Mouse (Mus musculus) kidney, embryonic 16.5 days (tissue): ENCODE results near the gene Chek2. TPM values are rescaled to one million over a fixed set of nuclear protein-coding genes. Genes with fewer than 3 reads are reported as not detected.
"Not testable (repeated sequence)": the region's sequence is repeated elsewhere in the genome, so short reads cannot be mapped to it uniquely, and the experiment has no call there.

Experiments used
- ATAC-seq: fragments of 200-750 bp; cut with Nextera tagmentation; 2 replicates; pipeline ENCODE4 v1.8.0; 2017; ENCODE audit warnings: moderate TSS enrichment; ENCODE audit not compliant: low FRiP score, low TSS enrichment
- H3K27ac ChIP-seq: fragments of 300-500 bp; sonication (generic); 2 replicates; pipeline ENCODE4 v1.5.1; 2014; ENCODE audit warnings: low read length
- H3K27me3 ChIP-seq: fragments of 300-500 bp; sonication (generic); 2 replicates; pipeline ENCODE4 v1.6.1; 2014; ENCODE audit warnings: low read length, control low read depth, mixed read lengths; ENCODE audit not compliant: insufficient read depth
- H3K36me3 ChIP-seq: fragments of 300-500 bp; sonication (generic); 2 replicates; pipeline ENCODE4 v1.6.1; 2014; ENCODE audit warnings: low read length, control low read depth, mixed read lengths; ENCODE audit not compliant: insufficient read depth
- H3K4me1 ChIP-seq: fragments of 300-500 bp; sonication (generic); 2 replicates; pipeline ENCODE4 v1.6.1; 2014; ENCODE audit warnings: low read length, control low read depth, mixed read lengths; ENCODE audit not compliant: insufficient read depth
- H3K4me2 ChIP-seq: fragments of 300-500 bp; sonication (generic); replicated peaks from 2 replicates; pipeline ENCODE4 v1.6.1; 2014; ENCODE audit warnings: low read depth, low read length
- H3K4me3 ChIP-seq: fragments of 300-500 bp; sonication (generic); 2 replicates; pipeline ENCODE4 v1.5.1; 2014; ENCODE audit warnings: mild to moderate bottlenecking, low read length
- H3K9ac ChIP-seq: fragments of 300-500 bp; sonication (generic); replicated peaks from 2 replicates; pipeline ENCODE4 v1.6.1; 2014; ENCODE audit warnings: low read length
- H3K9me3 ChIP-seq: fragments of 300-500 bp; sonication (generic); 2 replicates; pipeline ENCODE4 v1.6.1; 2016; ENCODE audit warnings: low read length, control low read depth
- WGBS: fragments of 180-500 bp; shearing (Covaris S2); extraction: QIAGEN DNeasy Blood & Tissue Kit; methylation state at CpG from one replicate; pipeline ENCODE4 v1.1.7; 2014; 5-methylcytosine and 5-hydroxymethylcytosine counted together
- polyA plus RNA-seq: library from polyadenylated mRNA; unstranded; fragments of >200 nt; fragmentation: Nextera tagmentation; extraction: Ambion mirVana; gene quantifications from 2 replicates; pipeline ENCODE4 v1.2.1, GENCODE M21; 2015

Chek2 gene
- polyA plus RNA-seq, 1 experiment from 2014 or later = 32.8 TPM

DNA sequence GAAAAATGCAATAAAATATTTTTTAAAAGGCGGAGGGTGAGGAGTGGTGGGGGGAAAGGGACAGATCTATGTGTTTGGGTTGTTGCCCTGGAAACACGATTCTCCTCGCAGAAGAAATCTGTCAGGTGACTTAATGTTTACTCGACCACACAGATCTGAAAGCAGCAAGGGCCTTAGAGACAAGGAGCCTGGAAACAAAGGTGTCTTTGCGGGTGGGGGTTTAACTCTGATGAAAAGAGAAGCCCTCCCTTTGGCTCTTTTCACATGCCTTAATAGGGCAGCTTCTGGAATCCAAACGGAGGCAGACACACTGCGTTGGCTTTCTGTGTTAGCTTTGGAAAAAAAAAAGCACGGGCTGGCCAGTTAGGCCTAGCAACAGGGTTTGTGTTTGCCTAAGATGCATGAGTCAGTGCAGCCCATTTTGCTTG, 29.5 kb downstream of the Chek2 start:
- no peaks in the 10 kb centered on the region for H3K27me3 ChIP-seq
- no peak for ATAC-seq
- WGBS = 62% methylated on average over 8 of the region's 8 CpGs
- no peak overlapping the region for H3K9ac ChIP-seq
- peaks cover 26% of the 10 kb centered on the region; the same call in 1 of the 2 replicates for H3K36me3 ChIP-seq
- H3K4me3 ChIP-seq = no peak overlapping the region
- peaks cover 3% of the 10 kb centered on the region; the same call in 1 of the 2 replicates for H3K4me1 ChIP-seq
- no peak overlapping the region for H3K27ac ChIP-seq
- no peaks in the 10 kb centered on the region for H3K9me3 ChIP-seq
- no peak overlapping the region for H3K4me2 ChIP-seq

DNA sequence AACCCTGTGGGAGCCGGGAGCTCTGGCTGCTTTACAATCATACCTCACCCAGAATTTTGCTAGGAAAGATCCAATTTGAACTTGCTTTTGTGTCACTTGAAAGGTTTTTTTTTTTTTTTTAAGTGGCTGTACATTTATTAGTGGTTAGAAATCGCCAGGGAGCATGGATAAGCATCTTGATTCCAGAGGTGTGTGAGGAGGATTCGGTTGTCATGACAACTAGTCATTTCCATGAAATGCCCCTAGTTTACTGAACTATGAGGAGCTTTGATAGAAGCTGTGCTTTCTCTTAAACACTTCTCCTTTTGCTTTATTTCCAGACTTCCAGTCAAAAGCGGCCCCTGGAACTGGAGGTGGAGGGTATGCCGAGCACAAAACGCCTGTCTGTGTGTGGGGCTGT, 33.4 kb downstream of the Chek2 start:
- ATAC-seq = no peak
- WGBS = 87% methylated on average over 6 of the region's 6 CpGs
- H3K27me3 ChIP-seq = no peaks in the 10 kb centered on the region
- H3K4me1 ChIP-seq = peaks cover 1% of the 10 kb centered on the region; the same call in 1 of the 2 replicates
- no peaks in the 10 kb centered on the region for H3K9me3 ChIP-seq
- H3K27ac ChIP-seq = no peak overlapping the region
- H3K4me2 ChIP-seq = no peak overlapping the region
- H3K9ac ChIP-seq = no peak overlapping the region
- peaks cover 17% of the 10 kb centered on the region; the same call in 1 of the 2 replicates for H3K36me3 ChIP-seq
- no peak overlapping the region for H3K4me3 ChIP-seq

DNA sequence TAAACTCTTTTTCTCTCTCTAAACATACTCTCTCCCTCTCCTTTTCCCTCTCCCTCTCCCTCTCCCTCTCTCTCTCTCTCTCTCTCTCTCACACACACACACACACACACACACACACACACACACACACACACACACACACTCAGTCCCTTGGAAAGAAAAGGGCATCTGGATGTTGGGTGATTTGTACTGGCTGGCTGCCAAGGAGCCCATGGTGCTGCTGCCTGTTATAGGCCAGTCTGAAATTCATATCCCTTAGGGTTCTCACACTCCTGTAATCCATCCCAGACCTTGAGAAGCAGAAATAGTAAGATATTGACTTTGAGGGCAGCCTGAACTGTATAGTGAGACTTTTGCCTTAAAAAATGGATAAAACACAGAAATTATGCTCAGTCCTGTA, 34.9 kb downstream of the Chek2 start:
- H3K9ac ChIP-seq = no peak overlapping the region
- no peak for ATAC-seq
- no peak overlapping the region for H3K4me2 ChIP-seq
- no peak overlapping the region for H3K27ac ChIP-seq
- no peaks in the 10 kb centered on the region for H3K27me3 ChIP-seq
- H3K9me3 ChIP-seq = no peaks in the 10 kb centered on the region
- no peak overlapping the region for H3K4me3 ChIP-seq
- peaks cover 17% of the 10 kb centered on the region; the same call in 1 of the 2 replicates for H3K36me3 ChIP-seq
- H3K4me1 ChIP-seq = no peaks in the 10 kb centered on the region

DNA sequence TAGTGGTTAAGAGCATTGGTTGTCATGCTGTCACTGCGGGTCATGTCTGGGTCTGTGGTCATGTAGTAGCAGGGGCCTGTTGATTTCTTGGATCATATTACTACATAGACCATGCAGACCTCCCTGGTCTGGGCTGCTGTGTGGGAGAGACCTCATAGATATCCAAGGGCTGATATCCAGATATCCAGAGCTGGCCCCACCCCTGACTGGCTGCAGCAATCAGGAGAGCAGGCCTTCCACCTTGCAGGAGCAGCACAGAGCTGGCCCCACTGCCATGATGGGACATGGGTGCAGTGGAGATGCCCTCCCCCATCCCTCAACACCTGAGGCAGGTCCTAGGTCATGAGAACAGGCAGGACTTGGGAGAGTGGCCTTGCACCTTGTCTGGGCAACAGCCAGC, 35.5 kb downstream of the Chek2 start:
- no peaks in the 10 kb centered on the region for H3K9me3 ChIP-seq
- H3K9ac ChIP-seq = no peak overlapping the region
- H3K4me3 ChIP-seq = no peak overlapping the region
- no peaks in the 10 kb centered on the region for H3K27me3 ChIP-seq
- peaks cover 3% of the 10 kb centered on the region; the same call in 1 of the 2 replicates for H3K4me1 ChIP-seq
- ATAC-seq = peak; percentile 20; the same call in 1 of the 2 replicates
- no peak overlapping the region for H3K27ac ChIP-seq
- H3K36me3 ChIP-seq = peaks cover 13% of the 10 kb centered on the region; the same call in 1 of the 2 replicates
- 78% methylated on average over 1 of the region's 1 CpGs for WGBS
- H3K4me2 ChIP-seq = no peak overlapping the region

DNA sequence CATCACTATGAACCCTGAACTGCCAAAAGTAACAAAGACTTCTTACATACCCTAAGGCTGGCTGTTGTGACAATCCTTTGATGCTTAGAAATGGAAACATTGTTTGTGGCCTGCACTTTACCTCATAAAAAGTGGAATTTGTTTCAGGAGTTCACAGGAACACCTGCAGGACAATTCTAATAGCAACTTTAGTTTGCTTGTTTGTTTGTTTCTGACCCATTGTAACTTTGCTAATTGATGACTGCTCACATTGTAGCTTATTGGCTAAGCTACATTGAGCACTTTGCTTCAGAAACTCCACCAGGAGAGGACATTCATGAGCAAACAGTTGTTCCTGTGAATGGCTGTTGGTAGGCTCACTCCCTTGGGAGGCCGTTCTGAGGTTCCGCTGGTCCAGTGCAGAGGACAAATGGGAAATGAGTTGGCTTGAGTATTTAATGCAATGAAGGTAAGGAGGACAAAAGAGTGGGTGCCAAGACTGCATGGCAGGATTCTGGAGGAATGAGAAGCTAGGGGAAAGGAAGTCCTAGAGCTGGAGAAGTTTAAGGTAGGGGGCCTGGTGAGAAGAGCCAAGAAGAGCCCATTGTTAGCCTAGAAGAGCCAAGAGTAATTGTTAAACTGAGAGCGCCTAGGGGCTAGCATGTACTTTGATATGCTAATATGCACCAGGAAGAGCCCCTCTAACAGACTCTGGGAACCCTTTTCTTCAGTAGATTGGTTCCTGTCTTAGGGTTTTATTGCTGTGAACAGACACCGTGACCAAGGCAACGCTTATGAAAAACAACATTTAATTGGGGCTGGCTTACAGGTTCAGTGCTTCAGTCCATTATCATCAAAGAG, 38.1 kb downstream of the Chek2 start:
- Histone ChIP-seq H3K4me3 (no peak overlapping the region), H3K4me1 (peaks cover 7% of the 10 kb centered on the region), H3K9me3 (no peaks in the 10 kb centered on the region), H3K27me3 (no peaks in the 10 kb centered on the region), H3K9ac (no peak overlapping the region), H3K36me3 (0 out of 2 replicates have a peak, but pooled peaks cover 7% of the 10 kb centered on the region), H3K4me2 (no peak overlapping the region), H3K27ac (no peak overlapping the region)
- 58% methylated on average over 5 of the region's 5 CpGs for WGBS
- ATAC-seq = no peak

DNA sequence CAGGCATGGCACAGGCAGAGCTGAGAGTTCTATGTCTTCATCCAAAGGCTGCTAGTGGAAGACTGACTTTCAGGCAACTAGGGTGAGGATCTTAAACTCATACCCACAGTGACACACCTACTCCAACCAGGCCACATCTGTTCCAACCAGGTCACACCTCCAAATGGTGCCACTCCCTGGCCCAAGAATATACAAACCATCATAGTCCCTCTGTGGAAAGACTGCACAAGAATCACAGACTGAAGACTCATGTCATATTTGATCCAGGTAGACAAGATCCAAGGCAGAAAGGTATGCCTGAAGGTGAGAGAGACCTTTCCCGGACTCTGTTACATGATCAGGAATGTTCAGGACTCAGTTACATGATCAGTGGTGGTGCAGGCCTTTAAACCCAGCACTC, 38.7 kb downstream of the Chek2 start:
- 90% methylated on average over 1 of the region's 1 CpGs for WGBS
- not testable (repeated sequence) for H3K27ac ChIP-seq, ATAC-seq, H3K27me3 ChIP-seq, H3K4me1 ChIP-seq, H3K4me3 ChIP-seq, H3K4me2 ChIP-seq, H3K36me3 ChIP-seq, H3K9me3 ChIP-seq, H3K9ac ChIP-seq

DNA sequence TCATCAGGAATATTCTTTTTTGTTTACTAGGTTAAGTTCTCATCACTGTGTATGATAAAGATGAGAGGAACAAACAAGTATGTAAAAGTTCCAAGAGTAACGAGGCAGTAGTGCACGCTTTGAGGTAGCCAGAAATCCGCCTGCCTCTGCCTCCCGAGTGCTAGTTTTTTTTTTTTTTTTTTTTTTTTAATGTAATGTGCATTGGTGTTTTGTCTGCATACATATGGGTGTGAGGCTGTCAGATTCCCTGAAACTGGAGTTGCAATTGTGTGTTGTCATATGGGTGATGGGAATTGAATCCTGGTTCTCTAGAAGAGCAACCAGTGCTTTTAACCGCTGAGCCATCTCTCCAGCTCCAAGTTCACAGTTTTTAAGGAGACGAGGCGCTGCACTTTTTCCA, 39.3 kb downstream of the Chek2 start:
- Histone ChIP-seq H3K27ac (peak overlapping the region; percentile 65; the same call in 1 of the 2 replicates), H3K36me3 (0 out of 2 replicates have a peak, but pooled peaks cover 3% of the 10 kb centered on the region), H3K4me2 (peak overlapping the region; percentile 92), H3K4me1 (peaks cover 7% of the 10 kb centered on the region), H3K27me3 (no peaks in the 10 kb centered on the region), H3K9ac (peak overlapping the region; percentile 88), H3K4me3 (peak overlapping the region; percentile 84), H3K9me3 (no peaks in the 10 kb centered on the region)
- WGBS = 61% methylated on average over 7 of the region's 7 CpGs
- ATAC-seq = no peak

DNA sequence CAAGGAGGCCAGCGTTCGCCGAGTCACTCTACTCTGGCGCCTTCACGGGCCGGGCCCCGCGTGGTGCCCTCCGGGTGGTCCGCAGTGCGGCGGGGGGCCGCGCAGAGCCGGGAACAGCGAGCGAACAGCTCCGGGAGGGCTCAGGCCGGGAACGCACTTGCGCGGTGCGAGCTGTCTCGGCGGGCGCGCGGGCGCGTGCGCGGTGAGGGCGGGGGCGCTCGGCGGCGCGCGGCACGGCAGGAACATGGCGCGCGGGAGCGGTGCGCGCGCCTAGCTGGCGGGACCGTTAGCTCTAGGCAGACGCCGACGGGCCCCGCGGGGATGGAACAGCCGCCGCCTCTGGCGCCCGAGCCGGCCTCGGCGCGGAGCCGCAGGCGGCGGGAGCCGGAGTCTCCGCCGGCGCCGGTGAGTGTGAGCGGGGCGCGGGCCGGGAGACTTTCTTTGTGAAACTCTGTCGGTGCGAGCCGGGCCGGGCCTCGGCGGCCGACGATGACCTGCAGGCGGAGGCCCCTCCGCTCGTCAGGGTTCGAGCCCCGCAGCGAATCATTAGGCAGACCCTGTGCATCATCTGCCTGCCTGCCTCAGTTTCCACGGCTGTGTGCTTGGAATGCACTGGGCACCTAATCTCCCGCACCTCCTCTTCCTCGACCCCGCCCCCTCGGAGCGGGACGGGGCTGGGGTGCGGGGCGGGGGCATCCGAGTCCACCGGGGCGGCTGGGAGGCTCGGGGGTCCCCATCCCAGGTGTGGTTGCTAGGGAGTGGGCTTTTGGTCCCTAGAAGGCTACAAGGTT, 40.0 kb downstream of the Chek2 start, which contains the start of gene Ttc28:
TSS of gene Ttc28 (plus strand) at position 220 of the 791 bp plus-strand sequence.
- Histone ChIP-seq H3K36me3 (0 out of 2 replicates have a peak, but pooled peaks cover 3% of the 10 kb centered on the region), H3K27me3 (no peaks in the 10 kb centered on the region), H3K27ac (peak within 1 kb of the TSS; percentile 65; the same call in 1 of the 2 replicates), H3K4me3 (peak within 1 kb of the TSS; percentile 84), H3K4me1 (peaks cover 7% of the 10 kb centered on the region), H3K9ac (peak within 1 kb of the TSS; percentile 88), H3K4me2 (peak within 1 kb of the TSS; percentile 92), H3K9me3 (no peaks in the 10 kb centered on the region)
- WGBS = under 1% methylated on average over 93 of the region's 101 CpGs
- peak; percentile 93 for ATAC-seq

DNA sequence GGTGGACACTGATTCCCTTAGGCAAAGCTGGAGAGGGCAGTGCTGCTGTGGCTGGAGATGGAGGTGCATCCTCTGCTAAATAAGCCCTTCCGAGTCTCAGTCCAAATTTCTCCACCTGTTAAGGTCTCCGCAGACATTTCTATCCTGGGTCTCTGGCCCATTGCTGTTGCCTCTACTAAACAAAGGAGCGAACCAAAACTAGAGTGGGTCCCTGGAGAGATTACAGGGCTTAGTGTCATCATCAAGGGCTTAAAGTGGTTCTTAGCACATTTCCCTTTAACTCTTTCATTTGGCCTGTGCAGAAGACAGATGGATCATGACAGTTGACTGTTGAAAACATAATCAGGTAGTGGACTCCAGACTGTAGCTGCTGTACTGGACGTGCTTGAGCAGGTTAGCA, 48.8 kb downstream of the Chek2 start:
- H3K36me3 ChIP-seq = peaks cover 6% of the 10 kb centered on the region; the same call in 1 of the 2 replicates
- no peak overlapping the region for H3K4me3 ChIP-seq
- no peaks in the 10 kb centered on the region for H3K9me3 ChIP-seq
- H3K27ac ChIP-seq = no peak overlapping the region
- H3K4me2 ChIP-seq = no peak overlapping the region
- H3K27me3 ChIP-seq = no peaks in the 10 kb centered on the region
- no peaks in the 10 kb centered on the region for H3K4me1 ChIP-seq
- no peak for ATAC-seq
- no peak overlapping the region for H3K9ac ChIP-seq
- WGBS = 89% methylated on average over 4 of the region's 4 CpGs
